Mouse (Mus musculus): ENCODE measurements around the gene Aldh3b2.
"Not testable (repeated sequence)": the region's sequence is repeated elsewhere in the genome, so short reads cannot be mapped to it uniquely, and the experiment has no call there.

The Aldh3b2 gene

GRCm38 (mm10) chr19:3947813-3948212 lies 24.3 kb upstream of the Aldh3b2 start:
- no peak for DNase-seq (ENCODE audit: low spot score in 2 of 2)

GRCm38 (mm10) chr19:3948546-3948945 lies 23.6 kb upstream of the Aldh3b2 start:
- no peak for DNase-seq (ENCODE audit: low spot score in 2 of 2)

GRCm38 (mm10) chr19:3950331-3950730 lies 21.8 kb upstream of the Aldh3b2 start:
- DNase-seq (ENCODE audit: low spot score in 2 of 2) = no peak

DNA sequence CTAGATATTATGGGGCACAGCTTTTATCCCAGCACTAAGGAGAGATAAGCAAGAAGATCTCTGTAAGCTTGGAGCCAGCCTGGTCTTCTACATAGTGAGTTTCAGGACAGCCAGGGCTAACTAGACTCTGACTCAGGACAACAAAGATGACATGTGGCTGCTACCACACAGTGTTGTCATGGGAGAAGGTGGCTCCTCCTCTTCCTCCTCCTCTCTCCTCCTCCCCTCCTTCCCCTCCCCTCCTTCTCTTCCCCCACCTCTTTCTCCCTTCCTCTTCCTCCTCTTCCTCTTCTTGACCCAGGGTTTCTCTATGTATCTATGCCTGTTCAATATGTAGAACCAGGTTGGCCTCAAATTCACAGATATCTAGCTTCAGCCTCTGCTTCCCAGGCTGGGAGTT lies 20.7 kb upstream of the Aldh3b2 start:
- no peak for DNase-seq (ENCODE audit: low spot score in 2 of 2)

DNA sequence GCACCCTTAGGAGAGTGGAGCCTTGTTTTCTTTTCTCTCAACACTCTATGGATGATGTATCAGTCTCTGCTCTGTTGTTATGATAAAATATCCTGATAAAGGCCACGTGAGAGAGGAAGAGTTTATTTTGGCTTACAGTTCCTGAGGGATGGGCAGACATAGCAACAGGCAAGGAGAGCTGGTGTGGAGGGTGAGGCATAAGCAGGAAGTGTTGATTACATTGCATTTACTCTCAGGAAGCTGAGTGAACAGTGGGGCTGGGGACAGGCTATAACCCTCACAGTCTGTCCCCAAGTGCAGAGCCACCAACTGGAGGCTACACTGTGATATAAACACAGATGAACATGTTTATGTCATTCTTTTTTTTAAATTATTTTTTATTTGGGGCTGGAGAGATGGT lies 20.0 kb upstream of the Aldh3b2 start:
- DNase-seq (ENCODE audit: low spot score in 2 of 2) = no peak

DNA sequence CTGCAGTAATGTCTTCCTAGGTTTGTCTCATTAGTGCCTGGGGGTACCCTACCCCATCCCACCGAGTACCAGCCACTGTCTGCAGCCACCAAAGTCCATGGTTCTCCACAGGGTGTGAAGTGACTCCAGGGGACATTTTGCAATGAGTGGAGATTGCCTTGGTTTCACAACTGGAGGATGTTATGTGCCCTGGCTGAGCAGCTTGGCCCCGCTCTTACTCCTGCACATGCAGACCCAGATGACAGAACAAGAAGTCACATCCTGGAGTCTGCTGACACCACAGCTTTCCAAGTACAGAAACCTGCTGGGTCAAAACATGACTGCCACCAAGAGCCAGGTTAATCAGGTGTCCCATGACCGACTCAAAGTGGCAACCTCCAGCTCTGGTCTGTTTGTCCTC lies 17.1 kb upstream of the Aldh3b2 start:
- DNase-seq (ENCODE audit: low spot score in 2 of 2) = no peak

GRCm38 (mm10) chr19:3955804-3956203 lies 16.3 kb upstream of the Aldh3b2 start:
- DNase-seq (ENCODE audit: low spot score in 2 of 2) = no peak

DNA sequence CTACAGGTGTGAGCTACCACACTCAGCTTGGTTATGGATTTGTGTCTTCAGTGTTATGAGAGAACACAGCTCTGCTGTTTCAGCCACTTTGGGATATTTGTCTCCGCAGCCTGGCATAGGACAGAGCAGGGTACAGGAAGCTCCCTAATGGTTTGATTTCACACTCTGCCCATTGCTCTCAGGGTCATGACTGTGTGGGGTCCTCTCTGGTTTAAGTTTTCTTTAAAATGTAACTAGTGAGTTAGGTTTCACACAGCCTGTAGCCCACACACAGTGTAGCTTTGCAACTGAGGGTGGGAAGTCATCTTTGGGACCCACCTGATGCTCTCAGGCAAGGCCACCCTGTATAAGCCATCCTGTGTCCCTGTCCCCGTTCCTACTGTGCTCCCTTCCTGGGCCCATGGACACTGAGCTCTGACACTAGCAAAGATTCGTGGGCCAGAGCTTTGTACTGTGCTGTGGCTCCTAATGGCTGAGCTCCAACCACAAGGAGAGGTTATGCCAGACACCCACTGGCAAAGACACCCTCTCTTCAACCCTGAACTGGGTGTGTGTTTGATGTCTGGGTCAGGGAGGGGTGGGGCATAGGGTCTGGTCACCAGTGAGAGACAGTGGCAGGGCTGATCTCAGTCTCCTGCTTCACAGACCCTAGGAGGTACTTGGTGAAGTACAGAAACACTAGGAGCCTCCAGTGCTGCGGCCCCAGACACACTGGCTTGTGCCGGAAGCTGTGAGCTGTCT lies 14.7 kb upstream of the Aldh3b2 start:
- DNase-seq (ENCODE audit: low spot score in 2 of 2) = not testable (repeated sequence)

DNA sequence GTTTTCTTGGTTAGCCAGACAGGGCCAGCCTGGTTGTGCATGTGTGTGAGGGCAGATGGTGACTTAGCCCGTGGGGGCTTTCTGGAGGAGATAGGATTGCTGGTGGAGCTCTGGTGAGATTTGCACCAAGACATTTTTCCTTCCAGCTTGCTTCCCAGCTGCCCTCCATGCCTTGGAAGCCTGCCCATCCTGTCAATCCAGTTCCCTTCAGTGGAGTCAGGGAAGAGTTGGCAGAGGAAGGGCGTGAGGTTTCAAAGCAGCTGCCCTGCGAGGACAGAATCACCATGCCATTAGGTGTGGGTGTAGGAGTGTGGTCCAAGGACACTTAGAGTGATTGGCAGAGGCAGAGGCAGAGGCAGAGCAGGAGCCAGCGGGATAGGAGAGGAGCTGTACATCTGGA lies 13.7 kb upstream of the Aldh3b2 start, which contains the start of gene Aldh3b3:
Gene Aldh3b3, plus strand, starts transcription at position 176 of the 400 bp plus-strand sequence.
- no peak for DNase-seq (ENCODE audit: low spot score in 2 of 2)

- DNase-seq (ENCODE audit: low spot score in 2 of 2) = no peak
Observed at GRCm38 (mm10) chr19:3959030-3959429, 13.1 kb upstream of the Aldh3b2 start.

GRCm38 (mm10) chr19:3960211-3960610 lies 11.9 kb upstream of the Aldh3b2 start:
- DNase-seq (ENCODE audit: low spot score in 2 of 2) = no peak

DNA sequence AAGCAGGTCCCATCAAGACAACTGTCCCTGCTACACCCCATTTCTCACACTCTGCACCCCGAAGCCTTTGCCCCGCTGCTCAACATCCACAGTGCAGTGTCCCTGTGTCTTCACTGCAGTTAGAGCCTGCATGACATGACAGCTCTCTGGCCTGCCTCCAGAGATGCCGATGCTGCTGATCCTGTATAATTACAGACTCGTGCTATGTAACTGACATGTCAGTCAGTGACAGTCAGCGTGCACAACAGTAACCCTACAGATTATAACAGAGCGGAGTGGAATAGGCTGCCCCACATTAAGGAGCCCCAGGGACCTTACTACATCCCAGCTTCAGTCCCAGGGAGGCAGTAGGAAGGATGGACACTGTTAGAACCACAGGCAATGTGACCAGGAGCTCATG lies 10.3 kb upstream of the Aldh3b2 start:
- not testable (repeated sequence) for DNase-seq (ENCODE audit: low spot score in 2 of 2)

DNA sequence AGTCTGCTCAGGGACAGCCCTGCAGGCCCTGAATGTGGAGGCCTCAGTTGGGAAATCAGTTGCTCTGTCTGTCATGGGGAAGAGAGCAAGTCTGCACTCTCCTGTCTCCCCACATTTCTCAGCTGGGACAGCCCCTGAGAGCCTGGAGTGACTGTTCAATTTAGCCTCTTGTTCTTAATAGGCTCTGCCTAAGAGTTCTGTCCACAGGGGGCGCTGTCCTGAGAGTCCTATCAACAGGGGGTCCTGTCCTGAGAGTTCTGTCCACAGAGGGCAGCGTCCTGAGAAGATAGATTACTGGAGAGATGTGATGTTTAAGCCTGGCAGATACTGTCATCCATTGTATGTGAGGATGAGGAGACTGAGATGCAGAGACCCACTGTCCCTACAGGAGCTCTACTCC lies 9.7 kb upstream of the Aldh3b2 start:
- no peak for DNase-seq (ENCODE audit: low spot score in 2 of 2)

DNA sequence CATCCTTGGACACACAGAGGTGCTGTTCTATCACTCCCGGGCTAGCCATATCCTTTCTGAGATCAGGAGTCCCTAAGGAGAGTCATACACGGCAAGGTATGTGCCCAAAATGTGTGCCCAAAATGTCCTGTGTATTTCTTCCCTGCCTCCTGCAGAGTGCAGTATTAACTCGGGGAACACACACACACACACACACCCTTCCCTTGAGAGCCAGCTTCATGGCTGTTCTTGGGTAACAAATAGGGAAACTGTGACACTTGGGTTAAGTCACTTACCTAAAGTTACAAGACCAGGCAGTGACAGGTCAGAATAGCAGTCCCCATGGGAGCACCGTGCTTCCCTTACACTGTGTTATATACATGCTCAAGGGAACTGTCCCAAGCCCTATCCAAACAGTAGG lies 8.1 kb upstream of the Aldh3b2 start:
- DNase-seq (ENCODE audit: low spot score in 2 of 2) = no peak

DNA sequence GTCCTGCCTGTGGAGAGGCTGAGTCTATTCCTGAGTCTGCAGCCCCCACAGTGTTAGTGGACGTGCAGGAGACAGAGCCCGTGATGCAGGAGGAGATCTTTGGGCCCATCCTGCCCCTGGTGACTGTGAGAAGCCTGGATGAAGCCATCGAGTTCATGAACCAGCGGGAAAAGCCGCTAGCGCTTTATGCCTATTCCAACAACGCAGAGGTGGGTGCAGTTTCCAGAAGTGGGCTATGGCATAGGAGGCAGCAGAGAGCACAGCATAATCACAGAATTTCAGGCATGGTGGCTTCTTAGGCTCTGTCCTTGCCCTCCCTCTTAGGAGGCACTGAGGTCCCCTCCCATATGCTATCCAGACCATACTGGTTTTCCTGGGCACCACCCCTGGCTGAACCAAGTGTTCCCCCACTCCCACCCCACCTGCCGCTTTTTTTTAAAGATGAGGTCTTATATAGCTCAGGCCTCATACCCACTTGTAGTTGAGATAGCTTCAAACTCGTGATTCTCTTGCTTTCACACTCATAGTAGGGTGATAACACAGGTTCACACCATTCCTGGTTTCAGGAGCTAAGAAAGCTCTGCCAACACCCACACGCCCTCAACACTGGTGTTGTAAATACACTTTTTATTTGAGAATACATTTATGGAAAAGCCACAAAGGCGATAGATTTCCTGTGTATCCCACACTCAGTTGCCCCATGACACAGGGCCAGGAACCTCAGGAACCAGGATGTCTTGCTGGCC lies 5.6 kb upstream of the Aldh3b2 start:
- DNase-seq (ENCODE audit: low spot score in 2 of 2) = no peak

- DNase-seq (ENCODE audit: low spot score in 2 of 2) = no peak
Observed at GRCm38 (mm10) chr19:3967258-3967657, 4.9 kb upstream of the Aldh3b2 start.

DNA sequence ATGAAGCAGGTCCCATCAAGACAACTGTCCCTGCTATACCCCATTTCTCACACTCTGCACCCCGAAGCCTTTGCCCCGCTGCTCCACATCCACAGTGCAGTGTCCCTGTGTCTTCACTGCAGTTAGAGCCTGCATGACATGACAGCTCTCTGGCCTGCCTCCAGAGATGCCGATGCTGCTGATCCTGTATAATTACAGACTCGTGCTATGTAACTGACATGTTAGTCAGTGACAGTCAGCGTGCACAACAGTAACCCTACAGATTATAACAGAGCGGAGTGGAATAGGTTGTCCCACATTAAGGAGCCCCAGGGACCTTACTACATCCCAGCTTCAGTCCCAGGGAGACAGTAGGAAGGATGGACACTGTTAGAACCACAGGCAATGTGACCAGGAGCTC lies 2.5 kb downstream of the Aldh3b2 start:
- DNase-seq (ENCODE audit: low spot score in 2 of 2) = not testable (repeated sequence)

DNA sequence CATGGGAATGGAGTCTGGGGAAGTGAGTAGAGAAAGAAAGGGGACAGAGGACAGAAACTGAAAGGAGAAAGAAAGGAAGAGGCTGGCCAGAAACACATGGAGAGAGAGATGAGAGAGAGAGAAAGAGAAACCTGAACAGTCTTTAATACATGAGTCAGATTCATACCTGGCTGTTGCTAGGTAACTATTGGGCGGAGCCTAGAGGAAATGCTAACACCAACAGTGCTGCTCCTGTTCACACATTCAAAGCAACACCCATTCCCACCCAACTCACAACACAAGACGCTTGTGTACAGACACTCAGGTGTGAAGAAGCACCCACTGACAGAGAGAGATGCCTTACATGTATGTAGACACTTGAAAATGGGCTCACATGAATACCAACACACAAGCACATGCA lies 3.7 kb downstream of the Aldh3b2 start:
- DNase-seq (ENCODE audit: low spot score in 2 of 2) = no peak

DNA sequence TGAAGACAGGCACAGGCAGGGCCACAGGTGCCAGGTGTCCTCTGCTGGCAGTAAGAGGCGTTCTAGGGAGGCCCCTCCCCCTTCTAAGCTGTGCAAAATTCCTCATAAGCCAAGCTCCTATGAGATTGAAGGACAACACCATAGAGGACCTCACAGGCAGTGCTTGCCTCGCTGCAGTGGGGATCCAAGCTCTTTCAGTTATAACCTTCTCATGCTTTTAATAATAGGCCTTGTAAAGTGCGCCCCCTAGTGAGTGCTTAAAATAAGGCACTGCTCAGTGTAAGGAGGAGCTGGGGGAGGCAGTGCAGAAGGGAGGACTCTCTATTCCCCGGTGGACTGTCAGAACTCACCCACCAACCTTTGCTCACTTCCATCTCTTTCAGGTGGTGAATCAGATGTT lies 8.2 kb downstream of the Aldh3b2 start:
- DNase-seq (ENCODE audit: low spot score in 2 of 2) = peak; percentile 41 to 71

DNA sequence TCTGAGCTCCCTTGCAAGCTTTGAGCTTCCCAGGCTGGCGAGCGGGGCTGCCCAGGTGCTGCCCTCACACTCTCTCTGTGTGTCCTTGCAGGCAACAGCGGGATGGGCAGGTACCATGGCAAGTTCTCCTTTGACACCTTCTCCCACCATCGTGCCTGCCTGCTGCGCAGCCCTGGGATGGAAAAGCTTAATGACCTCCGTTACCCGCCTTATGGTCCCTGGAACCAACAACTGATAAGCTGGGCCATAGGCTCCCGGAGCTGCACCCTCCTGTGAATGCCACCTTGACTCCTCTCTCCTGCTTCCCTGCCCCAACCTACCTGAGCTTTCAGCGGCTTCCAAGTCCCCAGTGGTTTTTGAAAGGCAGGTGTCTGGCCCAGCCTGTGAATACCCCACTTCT lies 8.8 kb downstream of the Aldh3b2 start:
- DNase-seq (ENCODE audit: low spot score in 2 of 2) = no peak

DNA sequence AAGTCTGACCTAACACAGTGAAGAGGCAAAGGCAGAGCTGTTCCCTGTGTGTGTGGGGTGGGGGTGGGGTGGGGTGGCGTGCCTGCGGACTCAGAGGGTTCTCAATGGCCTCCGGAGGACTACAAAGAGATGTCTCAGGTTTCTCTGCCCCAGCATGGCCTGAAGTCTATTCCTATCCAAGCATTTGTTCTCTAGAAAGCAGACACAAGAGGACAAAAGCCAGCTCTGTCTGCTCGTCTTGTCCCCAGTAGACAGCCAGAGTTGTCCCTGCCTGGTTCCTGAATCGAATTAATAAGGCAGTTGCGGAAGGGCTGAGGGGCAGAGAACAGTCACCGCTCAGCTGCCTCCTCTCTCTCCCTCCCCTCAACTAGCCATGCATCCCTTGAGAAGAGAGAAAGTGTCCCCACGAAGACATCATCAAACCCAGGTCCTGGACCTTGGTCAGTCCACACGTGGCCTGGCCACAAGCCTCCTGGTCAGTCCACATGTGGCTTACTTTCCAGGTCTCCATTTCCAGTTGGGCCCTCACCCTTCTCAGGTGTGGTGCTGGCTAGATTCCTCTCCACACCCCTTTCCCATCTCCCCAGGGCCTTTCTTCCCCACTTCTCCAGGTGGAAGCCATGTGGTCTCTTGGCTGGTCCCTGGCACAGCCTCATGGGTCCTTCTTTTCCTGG lies 11.5 kb downstream of the Aldh3b2 start:
- no peak for DNase-seq (ENCODE audit: low spot score in 2 of 2)

DNA sequence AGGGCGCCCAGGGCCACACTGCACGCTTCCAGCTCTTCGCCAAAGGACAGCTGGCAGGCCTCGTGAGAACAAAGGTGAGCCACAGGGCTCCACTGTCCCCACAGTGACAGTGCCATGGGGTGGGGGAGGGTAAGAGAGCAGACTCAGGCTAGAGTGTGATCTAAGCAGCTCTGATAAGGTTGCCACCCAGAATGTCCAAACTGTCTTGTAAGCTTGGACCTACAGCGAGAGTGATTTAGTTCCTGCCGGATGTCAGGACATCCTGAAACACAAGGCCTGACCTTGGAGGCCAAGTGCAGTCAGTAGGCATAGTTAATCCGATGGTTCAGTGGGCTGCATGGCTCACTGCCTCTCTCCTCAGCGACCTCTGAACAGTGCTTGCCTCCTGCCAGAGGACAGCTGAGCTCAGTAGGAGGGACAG lies 13.1 kb downstream of the Aldh3b2 start:
- DNase-seq (ENCODE audit: low spot score in 2 of 2) = no peak

GRCm38 (mm10) chr19:3986334-3986733 lies 14.2 kb downstream of the Aldh3b2 start, which contains the start of gene Acy3:
Gene Acy3 (plus strand): TSS chr19:3986570.
- DNase-seq (ENCODE audit: low spot score in 2 of 2) = peak; percentile 30 to 35
